Mouse (Mus musculus) bone marrow macrophage, adult 2 months (primary cell): ENCODE measurements around the gene Gm15217.

Experiments used
- CTCF ChIP-seq: IDR thresholded peaks from 2 replicates; pipeline ENCODE4 v1.5.1; 2012; ENCODE audit warnings: low read depth, mild to moderate bottlenecking, low read length, moderate library complexity
- POLR2A ChIP-seq: IDR thresholded peaks from 2 replicates; pipeline ENCODE4 v1.6.1; 2012; ENCODE audit warnings: mild to moderate bottlenecking, low read depth, low read length, borderline replicate concordance

- TF ChIP-seq POLR2A (no peak), CTCF (no peak)
Measured at GRCm38 (mm10) chr14:46372452-46372851, 6.8 kb upstream of the Gm15217 start.
